ENCODE assay signal across 11 mouse cellular contexts in the genomic region with DNA sequence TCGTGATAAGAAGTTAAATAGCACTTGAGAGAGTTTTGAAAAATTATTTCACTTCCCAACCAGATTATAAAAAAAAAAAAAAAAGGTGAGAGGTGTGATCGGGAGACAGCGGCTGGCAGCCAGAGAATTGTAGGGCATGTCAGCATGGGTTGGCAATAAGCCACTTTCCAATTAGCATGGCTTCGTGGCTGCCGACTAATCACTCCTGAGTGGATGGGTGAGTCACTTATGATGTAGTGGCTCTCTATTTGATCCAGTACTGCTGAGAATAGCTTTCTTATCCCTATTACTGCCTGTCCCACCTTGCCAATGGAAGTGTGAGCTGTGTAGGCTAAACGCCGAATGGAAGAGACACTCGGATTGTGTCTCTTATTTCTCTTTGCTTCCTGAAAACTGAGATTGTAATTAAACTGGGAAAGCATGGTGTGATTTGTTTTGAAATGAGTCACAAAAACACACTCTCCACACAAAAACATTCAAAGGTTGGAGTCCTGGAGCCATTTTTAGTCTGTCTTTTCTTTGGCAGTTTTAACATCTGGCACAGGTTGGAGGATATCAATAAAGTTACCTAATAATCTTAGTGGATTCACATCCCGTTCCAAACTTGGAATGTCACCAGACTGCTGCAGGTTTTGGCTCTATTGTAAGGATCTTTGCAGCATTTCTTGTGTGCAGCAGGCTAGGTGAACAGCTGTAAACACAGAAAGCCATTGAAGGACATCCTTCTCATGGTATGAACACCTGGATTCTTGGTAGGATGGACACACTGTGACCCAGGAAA.
A peak's percentile ranks its signal among the peaks of the same experiment; 100 is the strongest.
DNase-seq lines count a peak whose midpoint lies in the region; ATAC-seq and TF ChIP-seq lines count a peak whose summit lies in the region.
"Had no signal": no experiment of that assay in that cellular context is flagged by ENCODE, and none has a peak within 500 bp of the region (broad histone marks: within the 10 kb centered on the region; RNA-seq: fewer than 3 reads in every experiment).

No protein-coding gene starts in this region.

- DNase-seq in heart, adult 18-20 months, result peak; percentile 56 to 68
- peak; percentile 22 for DNase-seq in 416B (ENCODE audit: low read depth)
- DNase-seq in cerebellum, postnatal 10 days, result peak; percentile 88 to 90
- no peak for DNase-seq in urinary bladder, postnatal 4 days (ENCODE audit: low spot score in 2 of 2)
- no peak for DNase-seq in kidney, adult 18-20 months
- DNase-seq in liver, postnatal 0 days, result no peak
- DNase-seq: adrenal gland, adult 8-10 months; kidney, postnatal 25 days had no signal

- H3K27ac ChIP-seq in heart, embryonic 11.5 days (ENCODE audit: low read depth, low read length), result no peak overlapping the region; the same call in 1 of the 2 replicates
- H3K27ac ChIP-seq in heart, embryonic 15.5 days, result peak overlapping the region; percentile 75
- H3K27ac ChIP-seq in liver, postnatal 0 days (ENCODE audit: low read depth), result no peak overlapping the region

- TF ChIP-seq CTCF in liver, postnatal 0 days (IDR thresholded peaks at IDR 0.05; ENCODE audit: low read depth), result no peak

- H3K4me1 ChIP-seq in heart, embryonic 11.5 days (ENCODE audit: control insufficient read depth, insufficient read depth, low read length), result peaks cover 23% of the 10 kb centered on the region
- H3K4me1 ChIP-seq in heart, embryonic 15.5 days (replicated peaks), result peaks cover 45% of the 10 kb centered on the region
- H3K4me1 ChIP-seq in liver, postnatal 0 days (ENCODE audit: insufficient read depth), result peaks cover 4% of the 10 kb centered on the region

- no peaks in the 10 kb centered on the region for H3K9me3 ChIP-seq in heart, embryonic 11.5 days (replicated peaks; ENCODE audit: control insufficient read depth, low read length)
- no peaks in the 10 kb centered on the region for H3K9me3 ChIP-seq in heart, embryonic 15.5 days (replicated peaks)
- no peaks in the 10 kb centered on the region for H3K9me3 ChIP-seq in liver, postnatal 0 days (ENCODE audit: low read length)
- H3K9me3 ChIP-seq: limb, embryonic 15.5 days had no signal

- WGBS in heart, embryonic 11.5 days (ENCODE audit: insufficient replicate concordance), result 50% methylated on average over 9 of the region's 9 CpGs
- 35% methylated on average over 9 of the region's 9 CpGs for WGBS in heart, embryonic 15.5 days
- WGBS in liver, postnatal 0 days (ENCODE audit: insufficient replicate concordance), result 75% methylated on average over 9 of the region's 9 CpGs

- ATAC-seq in heart, embryonic 11.5 days (replicated peaks; ENCODE audit: insufficient number of reproducible peaks, low FRiP score, low TSS enrichment), result no peak
- peak; percentile 74 for ATAC-seq in heart, embryonic 15.5 days (replicated peaks; ENCODE audit: insufficient number of reproducible peaks, insufficient read depth, low FRiP score, low read depth)
- no peak for ATAC-seq in liver, postnatal 0 days

- H3K36me3 ChIP-seq in heart, embryonic 11.5 days (ENCODE audit: control insufficient read depth, insufficient read depth, low read length), result no peaks in the 10 kb centered on the region
- no peaks in the 10 kb centered on the region for H3K36me3 ChIP-seq in heart, embryonic 15.5 days
- H3K36me3 ChIP-seq in liver, postnatal 0 days (replicated peaks; ENCODE audit: insufficient read depth, low read length), result 0 out of 2 replicates have a peak, but pooled peaks cover 2% of the 10 kb centered on the region
- H3K36me3 ChIP-seq: limb, embryonic 15.5 days had no signal

- H3K27me3 ChIP-seq in heart, embryonic 11.5 days (ENCODE audit: control insufficient read depth, insufficient read depth, low read length), result no peaks in the 10 kb centered on the region
- H3K27me3 ChIP-seq in heart, embryonic 15.5 days, result no peaks in the 10 kb centered on the region
- H3K27me3 ChIP-seq in liver, postnatal 0 days (ENCODE audit: insufficient read depth, low read length), result no peaks in the 10 kb centered on the region
- H3K27me3 ChIP-seq: limb, embryonic 15.5 days had no signal

- no peak overlapping the region for H3K4me3 ChIP-seq in heart, embryonic 11.5 days (ENCODE audit: low read depth, low read length)
- H3K4me3 ChIP-seq in heart, embryonic 15.5 days, result no peak overlapping the region
- H3K4me3 ChIP-seq in liver, postnatal 0 days (ENCODE audit: low read depth, low read length), result no peak overlapping the region
- H3K4me3 ChIP-seq: limb, embryonic 15.5 days had no signal

- TF ChIP-seq EP300 in liver, postnatal 0 days (IDR thresholded peaks at IDR 0.05; ENCODE audit: low read depth), result no peak

- H3K4me2 ChIP-seq in heart, embryonic 11.5 days, result no peak overlapping the region
- H3K4me2 ChIP-seq in heart, embryonic 15.5 days, result peak overlapping the region; percentile 34
- no peak overlapping the region for H3K4me2 ChIP-seq in liver, postnatal 0 days (ENCODE audit: low read depth, low read length)
- H3K4me2 ChIP-seq: limb, embryonic 15.5 days had no signal

- no peak overlapping the region for H3K9ac ChIP-seq in heart, embryonic 11.5 days (ENCODE audit: low read depth, low read length)
- no peak overlapping the region for H3K9ac ChIP-seq in heart, embryonic 15.5 days
- H3K9ac ChIP-seq in liver, postnatal 0 days (replicated peaks), result no peak overlapping the region
- H3K9ac ChIP-seq: limb, embryonic 15.5 days had no signal

Comparison
In these comparisons a context has a peak if more than half of its experiments do, and no peak if none do; other contexts are left out.
1. DNase-seq: peak in heart, adult 18-20 months (2 of 2), 416B (single experiment) and cerebellum, postnatal 10 days (2 of 2); none in urinary bladder, postnatal 4 days (0 of 2), kidney, adult 18-20 months (single experiment) and liver, postnatal 0 days (single experiment).